Mouse (Mus musculus): ENCODE measurements at regions not wholly inside any gene's neighbourhood (a gene's known extent, or its start where the extent isn't known, plus 50 kb on each side); places are given as distances from the start of the nearest gene placed in this dataset.
"Not testable (repeated sequence)": the region's sequence is repeated elsewhere in the genome, so short reads cannot be mapped to it uniquely, and the experiment has no call there.

DNA sequence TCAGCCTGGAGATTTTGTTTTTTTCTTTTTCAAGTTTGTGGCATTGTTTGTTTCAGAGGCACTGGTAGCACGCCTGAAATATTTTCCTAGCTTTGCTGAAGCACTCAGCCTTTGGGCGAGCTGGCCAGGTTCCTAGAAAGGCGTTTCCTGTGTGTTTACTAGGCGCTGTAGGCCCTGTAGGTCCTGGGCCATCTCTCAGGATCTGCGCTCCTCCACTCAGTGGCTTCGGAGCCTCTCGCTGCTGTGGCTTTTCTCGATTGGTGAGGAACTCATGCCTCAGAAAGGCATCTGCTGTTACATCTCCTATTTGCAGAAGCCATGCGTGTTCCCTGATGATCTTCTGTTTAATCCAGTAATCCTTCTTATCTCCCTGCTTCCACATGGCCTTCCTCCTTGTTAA lies 188.0 kb upstream of the Plcz1 start:
- DNase-seq (ENCODE audit: low spot score), result peak; percentile 66

GRCm38 (mm10) chr6:140228741-140229140 lies 187.5 kb upstream of the Plcz1 start:
- DNase-seq (ENCODE audit: low spot score), result no peak

GRCm38 (mm10) chr6:140222534-140223324 lies 181.5 kb upstream of the Plcz1 start:
- DNase-seq (ENCODE audit: low spot score), result no peak

DNA sequence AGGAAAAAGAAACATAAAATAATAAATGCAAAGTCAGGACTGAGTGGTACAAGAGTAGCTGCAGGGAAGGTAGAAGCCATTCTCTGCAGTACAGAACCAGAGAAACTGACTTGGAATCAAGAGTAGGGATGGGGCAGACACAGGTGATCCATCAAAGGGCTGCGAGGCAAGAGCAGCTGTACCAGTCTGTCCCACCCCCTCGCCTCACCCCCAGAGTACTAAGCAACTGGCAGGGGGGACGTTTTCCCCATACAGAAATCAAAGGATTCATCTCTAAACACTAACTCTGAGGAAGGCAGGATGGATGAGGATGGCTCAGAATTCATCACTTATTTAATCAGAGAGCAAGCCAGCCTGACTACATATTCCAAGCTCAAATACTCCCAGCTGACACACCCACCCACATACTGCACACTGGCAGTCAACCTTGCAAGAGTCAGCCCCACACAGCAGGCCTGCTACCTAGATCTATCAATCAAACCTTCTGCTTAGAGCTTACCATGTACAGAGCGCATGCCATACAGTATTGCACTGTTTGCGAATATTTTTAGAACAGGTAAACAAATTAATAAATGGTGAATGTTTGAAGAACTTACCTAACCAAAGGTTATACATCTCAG lies 180.5 kb upstream of the Plcz1 start:
- DNase-seq (ENCODE audit: low spot score), result no peak

DNA sequence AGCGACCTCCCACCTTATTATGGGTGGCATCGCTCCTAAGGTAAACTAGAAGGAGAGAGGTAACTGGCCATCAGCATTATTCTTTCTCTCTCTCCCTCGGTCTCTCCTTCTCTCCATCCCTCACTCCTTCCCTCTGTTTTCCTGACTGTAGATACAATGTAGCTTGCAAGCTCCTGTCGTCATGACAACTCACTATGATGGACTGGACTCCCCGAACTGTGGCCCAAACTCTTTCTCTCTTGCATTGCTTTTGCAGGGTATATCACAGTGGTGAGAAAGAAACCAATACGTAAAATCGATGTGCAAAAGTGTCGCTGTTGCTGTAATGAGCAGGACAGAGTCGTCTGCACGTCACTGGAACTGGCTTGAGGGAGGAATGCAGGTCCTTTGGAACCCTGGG lies 177.5 kb upstream of the Plcz1 start:
- DNase-seq (ENCODE audit: low spot score), result no peak

DNA sequence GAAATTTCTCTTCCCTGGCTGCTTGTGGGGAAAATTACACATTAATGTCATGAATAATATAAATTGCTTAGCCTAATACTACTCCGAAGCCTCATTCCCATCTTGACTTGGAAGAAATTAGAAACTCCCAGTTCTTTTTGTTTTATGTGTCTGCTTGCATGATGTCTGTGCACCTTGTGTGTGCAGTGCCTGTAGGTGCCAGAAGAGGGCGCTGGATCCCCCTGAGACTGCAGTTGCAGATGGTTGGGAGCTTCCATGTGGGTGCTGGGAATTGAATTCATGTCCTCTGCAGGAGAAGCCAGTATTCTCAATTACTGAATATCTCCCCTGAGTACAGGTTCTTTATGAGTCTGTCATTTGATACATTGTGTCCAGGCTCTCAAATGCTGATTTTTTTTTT lies 171.1 kb upstream of the Plcz1 start:
- no peak for DNase-seq (ENCODE audit: low spot score)

DNA sequence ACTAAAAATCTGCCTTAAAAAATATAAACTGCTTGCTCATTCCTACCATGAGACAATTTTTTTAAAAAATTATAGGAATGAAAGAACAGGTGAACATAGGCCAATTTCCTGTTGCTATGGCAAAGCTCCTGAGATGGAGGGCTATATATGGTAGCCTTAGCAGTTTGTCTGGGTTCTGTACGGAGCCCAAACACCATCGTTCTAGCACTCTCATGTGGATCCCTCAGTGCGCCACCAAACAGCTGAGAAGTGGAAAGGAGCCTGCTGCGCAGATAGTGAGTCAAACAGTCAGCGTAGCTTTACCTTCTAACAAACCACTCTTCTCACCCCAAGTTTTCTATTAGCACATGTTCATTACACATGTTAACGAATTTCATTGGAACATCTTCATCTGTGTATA lies 168.9 kb upstream of the Plcz1 start:
- DNase-seq (ENCODE audit: low spot score), result no peak

DNA sequence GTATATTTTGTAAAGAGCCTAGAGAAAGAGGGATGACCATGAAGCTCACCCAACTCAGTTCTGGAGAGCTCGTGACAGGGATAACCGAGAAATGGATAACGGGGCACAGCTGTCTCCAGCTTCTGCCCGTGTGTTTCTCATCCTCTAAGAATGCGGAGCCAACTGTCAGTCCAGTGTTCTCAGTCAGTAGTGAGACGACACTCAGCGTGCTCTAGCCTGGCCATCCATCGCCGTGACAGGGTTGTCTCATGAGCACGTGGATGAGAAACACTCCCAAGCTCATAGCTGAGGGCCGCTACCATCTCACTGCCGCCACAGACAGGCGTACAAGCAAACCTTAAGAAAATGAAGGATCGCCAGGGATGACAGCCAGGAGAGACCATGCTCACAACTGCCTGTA lies 167.8 kb upstream of the Plcz1 start:
- no peak for DNase-seq (ENCODE audit: low spot score)

GRCm38 (mm10) chr6:140208375-140208774 lies 167.1 kb upstream of the Plcz1 start:
- peak; percentile 37 for DNase-seq (ENCODE audit: low spot score)

GRCm38 (mm10) chr6:140206676-140207075 lies 165.4 kb upstream of the Plcz1 start:
- DNase-seq (ENCODE audit: low spot score), result not testable (repeated sequence)

DNA sequence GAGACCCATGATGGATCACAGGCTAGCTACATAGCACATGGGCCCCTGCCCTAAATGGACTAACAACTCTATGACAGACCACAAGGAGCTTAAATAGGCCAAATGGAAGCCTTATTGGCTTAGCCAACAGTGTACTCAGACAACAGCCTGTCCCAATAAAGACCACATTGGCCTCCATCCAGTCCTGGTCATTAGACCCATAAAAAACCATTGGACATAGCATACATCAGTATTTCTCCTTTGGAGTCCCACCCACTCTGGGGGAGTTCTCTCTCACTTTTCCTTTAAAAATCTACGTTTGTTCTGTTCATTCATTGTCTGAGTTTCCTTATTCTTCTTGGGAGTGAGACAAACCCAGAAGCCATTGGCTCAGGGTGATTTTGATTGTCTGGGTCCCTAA lies 160.1 kb upstream of the Plcz1 start:
- DNase-seq (ENCODE audit: low spot score), result no peak

DNA sequence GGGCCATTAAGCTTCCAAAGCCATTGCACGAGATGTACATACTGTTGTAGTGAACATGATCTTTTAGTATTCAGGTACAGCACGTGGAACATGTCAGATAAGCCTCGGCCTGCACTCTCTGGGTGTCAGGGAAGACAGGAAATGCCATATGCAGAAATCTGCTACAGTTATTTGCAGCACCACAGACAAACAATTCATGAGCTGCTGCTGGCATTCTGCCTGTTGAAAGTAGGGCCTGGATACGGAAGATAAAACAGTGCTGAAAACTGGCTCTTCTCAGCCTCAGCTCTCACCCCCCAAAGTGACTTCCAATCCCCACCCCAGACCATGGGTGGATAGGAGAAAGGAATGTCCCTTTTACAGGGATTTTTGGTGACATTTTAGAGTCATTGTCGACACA lies 159.1 kb upstream of the Plcz1 start:
- no peak for DNase-seq (ENCODE audit: low spot score)

DNA sequence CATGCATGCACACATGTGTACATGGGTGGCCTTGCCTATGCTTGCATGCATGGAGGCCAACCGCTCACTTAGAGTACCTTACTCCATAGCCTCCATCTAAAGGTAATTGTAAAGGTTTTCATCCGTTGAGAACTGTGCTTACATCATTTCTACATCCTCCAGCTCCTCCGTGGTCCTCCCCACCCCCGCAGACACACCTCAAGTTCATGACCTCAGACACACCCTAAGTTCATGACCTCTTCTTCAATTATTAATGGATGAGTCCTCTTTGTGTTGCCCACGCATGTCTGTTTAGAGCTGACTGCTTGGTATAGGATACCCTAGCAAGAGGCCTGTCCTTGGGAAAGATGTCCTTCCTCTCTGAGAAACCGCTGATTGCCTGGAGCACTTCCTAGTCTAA lies 156.8 kb upstream of the Plcz1 start:
- no peak for DNase-seq (ENCODE audit: low spot score)

GRCm38 (mm10) chr6:140197113-140197675 lies 155.9 kb upstream of the Plcz1 start:
- DNase-seq (ENCODE audit: low spot score), result no peak

GRCm38 (mm10) chr6:140194276-140194675 lies 153.0 kb upstream of the Plcz1 start:
- DNase-seq (ENCODE audit: low spot score), result no peak

DNA sequence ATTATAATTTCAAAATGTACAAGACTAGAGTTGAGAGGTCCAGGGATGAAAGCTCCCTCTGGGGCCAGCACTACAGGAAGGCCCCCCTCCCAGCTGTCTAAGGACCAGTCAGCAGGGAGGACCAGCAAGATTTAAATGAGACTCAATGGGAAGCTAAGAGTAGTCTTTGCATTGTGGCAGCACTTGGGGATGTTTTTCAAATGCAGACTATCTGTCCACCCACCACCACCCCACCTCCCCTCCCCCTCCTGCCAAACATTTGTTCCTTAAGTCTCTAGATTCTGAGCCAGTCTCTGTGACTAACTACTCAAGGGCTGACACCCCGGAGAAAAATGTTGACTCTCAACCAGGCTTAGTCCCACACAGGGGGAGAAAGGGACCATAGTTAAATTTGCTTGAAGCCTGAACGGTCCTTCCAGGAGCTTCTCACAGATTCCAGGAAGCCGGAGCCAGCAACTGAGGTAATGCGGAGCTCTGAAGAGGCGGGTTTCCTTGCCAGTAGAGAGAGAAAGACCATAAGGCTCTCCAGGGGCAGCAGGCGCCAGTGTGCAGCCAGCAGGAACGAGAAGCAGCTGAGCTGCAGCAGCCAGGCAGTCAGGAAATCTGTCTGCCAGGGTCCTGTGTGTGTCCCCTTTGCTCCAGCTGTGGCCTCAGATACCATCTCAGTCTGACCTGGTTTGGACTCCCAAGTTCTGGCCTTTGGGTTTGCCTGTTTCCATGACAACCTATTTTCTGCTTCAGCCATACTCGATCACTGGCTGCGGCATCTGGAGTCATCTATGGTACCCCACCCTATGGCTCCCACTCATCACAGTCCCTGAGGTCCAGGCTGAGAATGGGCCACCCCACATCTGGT lies 152.1 kb upstream of the Plcz1 start:
- peak; percentile 32 for DNase-seq (ENCODE audit: low spot score)

- DNase-seq (ENCODE audit: low spot score), result no peak
Measured at GRCm38 (mm10) chr6:140192526-140192925, 151.3 kb upstream of the Plcz1 start.

DNA sequence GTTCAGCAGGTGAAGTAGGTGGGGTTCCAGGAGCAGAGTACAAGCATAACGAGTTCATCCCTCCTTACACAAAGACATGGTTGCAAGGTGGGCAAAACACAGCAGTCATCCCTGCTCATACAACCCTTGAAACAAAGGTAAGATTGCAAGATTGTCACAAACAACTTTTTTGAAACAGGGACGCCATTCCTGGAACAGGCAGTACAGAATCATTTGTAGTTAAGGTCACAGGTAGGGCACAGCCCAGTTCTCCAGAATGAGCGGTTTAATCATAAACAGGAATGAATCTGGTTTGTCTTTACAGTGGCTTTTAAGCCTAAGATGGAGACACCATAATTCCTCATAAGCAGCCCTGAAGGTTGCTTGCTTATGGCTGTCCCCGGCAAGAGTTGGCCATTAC lies 150.1 kb upstream of the Plcz1 start:
- DNase-seq (ENCODE audit: low spot score), result no peak

DNA sequence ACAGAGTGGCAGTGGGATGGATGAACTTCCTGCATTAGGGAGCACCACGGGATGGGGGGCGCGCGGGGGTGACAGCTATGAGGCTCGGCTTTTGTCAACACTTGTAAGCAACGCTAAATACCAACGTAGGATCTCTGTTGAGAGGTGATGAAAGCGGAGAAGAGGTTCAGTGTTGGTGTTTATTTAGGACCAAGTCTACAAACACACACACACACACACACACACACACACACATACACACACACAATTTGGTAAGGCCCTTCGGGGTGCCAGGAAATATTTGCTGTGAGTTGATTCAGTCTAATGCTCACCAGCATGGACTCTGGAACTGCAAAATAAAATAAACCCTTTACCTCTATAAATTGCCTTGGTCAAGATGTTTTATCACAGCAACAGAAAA lies 148.3 kb upstream of the Plcz1 start:
- no peak for DNase-seq (ENCODE audit: low spot score)

DNA sequence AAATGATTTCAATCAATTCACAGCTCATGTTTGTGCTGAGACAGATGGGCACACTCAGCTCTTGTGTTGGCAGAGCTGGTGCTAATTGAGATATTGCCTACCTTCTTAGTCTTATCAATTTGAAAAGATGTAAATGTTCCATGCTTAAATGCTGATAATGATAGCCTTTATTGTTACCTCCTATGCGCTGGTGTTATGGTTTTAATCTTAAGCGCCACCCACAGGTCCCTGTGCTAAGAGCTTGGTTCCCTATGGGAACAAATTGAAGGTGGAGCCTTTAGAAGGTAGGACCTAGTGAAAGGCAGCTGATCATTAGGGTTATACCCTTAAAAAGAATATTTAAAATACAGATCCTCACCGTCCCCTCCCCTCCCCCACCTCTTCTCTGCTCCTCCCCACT lies 146.5 kb upstream of the Plcz1 start:
- no peak for DNase-seq (ENCODE audit: low spot score)

DNA sequence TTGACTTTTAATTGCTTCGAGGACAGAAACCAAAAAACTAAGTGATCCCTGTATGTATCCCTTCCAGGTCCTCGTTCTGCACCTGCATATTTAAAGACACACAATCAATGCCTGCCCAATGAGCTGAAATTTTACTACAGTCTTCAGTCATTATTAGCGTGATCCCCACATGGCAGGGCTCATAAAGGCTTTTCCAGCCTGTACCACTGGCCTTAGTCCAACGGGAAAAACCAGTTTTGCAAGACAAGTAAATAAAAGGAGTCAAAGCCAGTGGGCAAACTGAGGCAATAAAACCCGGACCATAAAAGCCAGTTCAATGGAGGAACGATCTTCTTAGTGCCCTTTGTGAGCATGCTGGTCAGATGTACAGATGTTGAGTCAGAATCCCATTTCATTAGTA lies 145.8 kb upstream of the Plcz1 start:
- DNase-seq (ENCODE audit: low spot score), result no peak

GRCm38 (mm10) chr6:140179999-140180398 lies 138.7 kb upstream of the Plcz1 start:
- DNase-seq (ENCODE audit: low spot score), result peak; percentile 9
